ENCODE assay signal across 7 mouse cellular contexts in the genomic region with DNA sequence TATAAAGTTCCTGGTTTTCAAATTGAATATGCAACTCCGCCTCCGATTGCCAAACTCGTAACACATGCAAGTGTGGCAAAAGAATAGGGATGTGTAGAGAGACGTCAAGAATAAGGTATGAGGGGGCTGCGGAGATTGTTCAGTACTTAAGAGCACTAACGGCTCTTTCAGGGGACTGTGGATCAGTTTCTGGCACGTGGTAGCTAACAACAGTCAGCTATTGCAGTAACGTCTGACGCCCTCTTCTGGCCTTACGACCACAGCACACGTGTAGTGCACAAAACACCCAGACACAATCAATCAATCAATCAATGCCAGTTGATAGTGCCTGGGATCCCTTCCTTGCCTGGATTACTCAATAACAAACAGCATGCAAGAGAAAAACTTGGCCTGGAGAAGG. TPM values are rescaled to one million over a fixed set of nuclear protein-coding genes. Genes with fewer than 3 reads are reported as not detected.
DNase-seq lines count a peak whose midpoint lies in the region; ATAC-seq and TF ChIP-seq lines count a peak whose summit lies in the region.

No protein-coding gene starts in this region.

- peak overlapping the region; percentile 90 for H3K9ac ChIP-seq in MEL (ENCODE audit: control insufficient read depth, low read depth, low read length, poor library complexity, severe bottlenecking)
- H3K9ac ChIP-seq in forebrain, embryonic 13.5 days, result peak overlapping the region; percentile 70
- H3K9ac ChIP-seq in hindbrain, embryonic 13.5 days, result peak overlapping the region; percentile 92

- peak overlapping the region; percentile 68 for H3K4me2 ChIP-seq in forebrain, embryonic 13.5 days
- H3K4me2 ChIP-seq in hindbrain, embryonic 13.5 days, result peak overlapping the region; percentile 76

- 2% methylated on average over 11 of the region's 11 CpGs for WGBS in forebrain, embryonic 13.5 days
- WGBS in hindbrain, embryonic 13.5 days, result 2% methylated on average over 11 of the region's 11 CpGs

- peak in 1 of 2 experiments; percentile 51; a peak in 1 of 4 replicates for TF ChIP-seq POLR2A in MEL (IDR thresholded peaks at IDR 0.05; ENCODE audit: control insufficient read depth in 1 of 2, insufficient read depth in 1 of 2, low read depth in 1 of 2, low read length in 2 of 2, poor library complexity in 1 of 2)

- H3K79me2 ChIP-seq in MEL (ENCODE audit: control insufficient read depth, insufficient read depth, low read length, poor library complexity), result peaks cover 47% of the 10 kb centered on the region

- peak overlapping the region; percentile 69 to 79 for H3K4me3 ChIP-seq in MEL (ENCODE audit: control insufficient read depth in 1 of 2, insufficient read depth in 1 of 2, low read depth in 2 of 2, low read length in 2 of 2)
- H3K4me3 ChIP-seq in forebrain, embryonic 13.5 days, result peak overlapping the region; percentile 89
- H3K4me3 ChIP-seq in hindbrain, embryonic 13.5 days, result peak overlapping the region; percentile 99

- DNase-seq in MEL (ENCODE audit: low read depth, low spot score), result peak; percentile 94
- DNase-seq in c-Kit-positive CD71-negative TER-119-negative erythroid progenitor cells, embryonic 14.5 days (ENCODE audit: low read depth), result peak; percentile 64
- DNase-seq in layer of hippocampus, postnatal 25 days (ENCODE audit: extremely low spot score in 1 of 2, low spot score in 1 of 2), result peak; percentile 26 to 35
- DNase-seq in lung, postnatal 25 days (ENCODE audit: low spot score), result peak; percentile 45
- DNase-seq in right cerebral cortex, postnatal 10 days (ENCODE audit: low spot score in 2 of 2), result peak; percentile 69 to 75

- peaks cover 7 to 28% of the 10 kb centered on the region in 2 experiments; a peak in 3 of 4 replicates for H3K4me1 ChIP-seq in MEL (ENCODE audit: control insufficient read depth in 1 of 2, insufficient read depth in 2 of 2, low read length in 2 of 2)
- peaks cover 46% of the 10 kb centered on the region for H3K4me1 ChIP-seq in forebrain, embryonic 13.5 days
- H3K4me1 ChIP-seq in hindbrain, embryonic 13.5 days (replicated peaks), result peaks cover 43% of the 10 kb centered on the region

- H3K36me3 ChIP-seq in MEL (ENCODE audit: control insufficient read depth in 1 of 2, insufficient read depth in 2 of 2, low read length in 2 of 2), result peaks cover 9 to 27% of the 10 kb centered on the region in 2 experiments
- H3K36me3 ChIP-seq in forebrain, embryonic 13.5 days (ENCODE audit: poor library complexity, severe bottlenecking), result no peaks in the 10 kb centered on the region; the same call in 1 of the 2 replicates
- H3K36me3 ChIP-seq in hindbrain, embryonic 13.5 days, result no peaks in the 10 kb centered on the region

- TF ChIP-seq RAD21 in MEL (IDR thresholded peaks at IDR 0.05; ENCODE audit: low read depth, low read length), result peak; percentile 57

- peak in 1 of 2 experiments; percentile 36; a peak in 1 of 4 replicates for TF ChIP-seq EP300 in MEL (IDR thresholded peaks at IDR 0.05; ENCODE audit: low read depth in 1 of 2, low read length in 2 of 2)

- no peaks in the 10 kb centered on the region for H3K27me3 ChIP-seq in MEL (ENCODE audit: control insufficient read depth in 1 of 2, insufficient read depth in 2 of 2, low read length in 2 of 2)
- no peaks in the 10 kb centered on the region for H3K27me3 ChIP-seq in forebrain, embryonic 13.5 days
- no peaks in the 10 kb centered on the region for H3K27me3 ChIP-seq in hindbrain, embryonic 13.5 days

- ATAC-seq in forebrain, embryonic 13.5 days, result no peak
- no peak for ATAC-seq in hindbrain, embryonic 13.5 days (ENCODE audit: low FRiP score)

- no peaks in the 10 kb centered on the region for H3K9me3 ChIP-seq in MEL (replicated peaks; ENCODE audit: insufficient read depth, low read length)
- no peaks in the 10 kb centered on the region for H3K9me3 ChIP-seq in forebrain, embryonic 13.5 days (replicated peaks)
- no peaks in the 10 kb centered on the region for H3K9me3 ChIP-seq in hindbrain, embryonic 13.5 days

- peak; percentile 78 to 95 (median 89) for TF ChIP-seq CTCF in MEL (IDR thresholded peaks at IDR 0.05 in 2 of 3, conservative IDR thresholded peaks at IDR 0.05 in 1 of 3; ENCODE audit: control insufficient read depth in 1 of 3, insufficient read depth in 1 of 3, low read depth in 2 of 3, low read length in 3 of 3, poor library complexity in 1 of 3, severe bottlenecking in 1 of 3)

- H3K27ac ChIP-seq in MEL (ENCODE audit: control insufficient read depth, low read depth, low read length), result peak overlapping the region; percentile 93
- peak overlapping the region; percentile 86 for H3K27ac ChIP-seq in forebrain, embryonic 13.5 days
- H3K27ac ChIP-seq in hindbrain, embryonic 13.5 days, result peak overlapping the region; percentile 93

TF ChIP-seq in MEL, 35 proteins besides CTCF, POLR2A, EP300 and RAD21 (continues in another document):
- peak; percentile 82 for TF ChIP-seq MYB (IDR thresholded peaks at IDR 0.05; ENCODE audit: low read depth, low read length)
- peak; percentile 73 for TF ChIP-seq SMC3 (IDR thresholded peaks at IDR 0.05; ENCODE audit: low read depth, low read length)
- TF ChIP-seq POLR2AphosphoS2 (IDR thresholded peaks at IDR 0.05; ENCODE audit: low read length), result peak; percentile 69
- peak; percentile 24; the same call in 1 of the 2 replicates for TF ChIP-seq GATA1 (IDR thresholded peaks at IDR 0.05; ENCODE audit: low read depth, low read length)
- no peak for TF ChIP-seq CHD2 (IDR thresholded peaks at IDR 0.05; ENCODE audit: low read length)
- TF ChIP-seq TBP (IDR thresholded peaks at IDR 0.05; ENCODE audit: low read depth, low read length), result peak; percentile 81
- no peak for TF ChIP-seq NRF1 (IDR thresholded peaks at IDR 0.05; ENCODE audit: insufficient read depth, low read depth, low read length, poor library complexity, severe bottlenecking)
- no peak; the same call in 1 of the 2 replicates for TF ChIP-seq ELF1 (IDR thresholded peaks at IDR 0.05; ENCODE audit: low read depth, low read length)
- peak; percentile 87; the same call in 1 of the 2 replicates for TF ChIP-seq BHLHE40 (IDR thresholded peaks at IDR 0.05; ENCODE audit: borderline replicate concordance, low read depth, low read length)
- TF ChIP-seq HCFC1 (IDR thresholded peaks at IDR 0.05; ENCODE audit: low read depth, low read length), result peak; percentile 75
- peak; percentile 99 for TF ChIP-seq SIN3A (IDR thresholded peaks at IDR 0.05; ENCODE audit: low read length)
- peak; percentile 100 for TF ChIP-seq MXI1 (IDR thresholded peaks at IDR 0.05; ENCODE audit: low read depth, low read length)
- TF ChIP-seq MAZ (IDR thresholded peaks at IDR 0.05; ENCODE audit: low read depth, low read length), result peak; percentile 23; the same call in 1 of the 2 replicates
- TF ChIP-seq ZNF384 (IDR thresholded peaks at IDR 0.05; ENCODE audit: low read depth, low read length), result peak; percentile 70
- TF ChIP-seq ETS1 (IDR thresholded peaks at IDR 0.05; ENCODE audit: low read depth, low read length), result peak; percentile 62; the same call in 1 of the 2 replicates
- no peak for TF ChIP-seq POLR2AphosphoS5 (IDR thresholded peaks at IDR 0.05; ENCODE audit: borderline replicate concordance, low read depth, low read length)
- TF ChIP-seq GABPA (IDR thresholded peaks at IDR 0.05; ENCODE audit: low read depth, low read length), result no peak
- TF ChIP-seq TCF12 (IDR thresholded peaks at IDR 0.05; ENCODE audit: low read depth, low read length), result peak; percentile 26; the same call in 1 of the 2 replicates
- TF ChIP-seq MEF2A (IDR thresholded peaks at IDR 0.05; ENCODE audit: extremely low read depth, insufficient replicate concordance, low read depth, low read length, poor library complexity, severe bottlenecking), result no peak
- peak; percentile 26; the same call in 1 of the 2 replicates for TF ChIP-seq KAT2A (conservative IDR thresholded peaks at IDR 0.05; ENCODE audit: low read depth, low read length)
- peak; percentile 88 for TF ChIP-seq USF1 (IDR thresholded peaks at IDR 0.05; ENCODE audit: low read depth, low read length)
- TF ChIP-seq MAX (IDR thresholded peaks at IDR 0.05; ENCODE audit: low read length), result peak; percentile 100
- no peak for TF ChIP-seq ZKSCAN1 (IDR thresholded peaks at IDR 0.05; ENCODE audit: low read depth, low read length)
- TF ChIP-seq MAFK (IDR thresholded peaks at IDR 0.05; ENCODE audit: borderline replicate concordance, low read depth, low read length), result no peak; the same call in 1 of the 2 replicates

RNA-seq across cellular contexts. Expression of a gene that starts 0.4 kb away (rescaled TPM):
- 90.7 and 125 TPM in 2 replicates for total RNA-seq in MEL (2012; rRNA removed)
- polyA plus RNA-seq in MEL (2012; ENCODE audit: insufficient read depth in 1 of 2, insufficient read length in 2 of 2, low read depth in 1 of 2, low replicate concordance in 2 of 2, missing spikeins in 1 of 2), result 100 to 1,000 TPM in 1 of 2 experiments, not detected in 1; 117 TPM
- polyA plus RNA-seq in forebrain, embryonic 13.5 days (2015; fragmentation: Nextera tagmentation; extraction: Ambion mirVana), result 58.7 and 65.7 TPM in 2 replicates
- 54.9 and 55.3 TPM in 2 replicates for polyA plus RNA-seq in hindbrain, embryonic 13.5 days (2015; fragmentation: Nextera tagmentation; extraction: Ambion mirVana)
- 10 to 100 TPM; 24.9 to 29.7 TPM for total RNA-seq in layer of hippocampus, postnatal 25 days (2021)

RNA-seq across cellular contexts. Expression of a gene that starts 35.1 kb away (rescaled TPM):
- total RNA-seq in MEL (2012; rRNA removed), result 3.0 and 3.9 TPM in 2 replicates
- polyA plus RNA-seq in MEL (2012; ENCODE audit: insufficient read depth in 1 of 2, insufficient read length in 2 of 2, low read depth in 1 of 2, low replicate concordance in 2 of 2, missing spikeins in 1 of 2), result 10 to 100 TPM in 1 of 2 experiments, not detected in 1; 10.9 TPM
- polyA plus RNA-seq in forebrain, embryonic 13.5 days (2015; fragmentation: Nextera tagmentation; extraction: Ambion mirVana), result 27.3 and 33.7 TPM in 2 replicates
- polyA plus RNA-seq in hindbrain, embryonic 13.5 days (2015; fragmentation: Nextera tagmentation; extraction: Ambion mirVana), result 36.1 and 36.8 TPM in 2 replicates
- 10 to 100 TPM; 12.7 to 12.9 TPM for total RNA-seq in layer of hippocampus, postnatal 25 days (2021)

RNA-seq across cellular contexts. Expression of a gene that starts 49.0 kb away (rescaled TPM):
- total RNA-seq in MEL (2012; rRNA removed), result 67.8 and 81.5 TPM in 2 replicates
- 10 to 100 TPM; 49.5 to 94.7 TPM for polyA plus RNA-seq in MEL (2012; ENCODE audit: insufficient read depth in 1 of 2, insufficient read length in 2 of 2, low read depth in 1 of 2, low replicate concordance in 2 of 2, missing spikeins in 1 of 2)
- polyA plus RNA-seq in forebrain, embryonic 13.5 days (2015; fragmentation: Nextera tagmentation; extraction: Ambion mirVana), result 28.6 and 29.0 TPM in 2 replicates
- 30.7 and 33.3 TPM in 2 replicates for polyA plus RNA-seq in hindbrain, embryonic 13.5 days (2015; fragmentation: Nextera tagmentation; extraction: Ambion mirVana)
- 10 to 100 TPM; 27.6 to 31.5 TPM for total RNA-seq in layer of hippocampus, postnatal 25 days (2021)

RNA-seq across cellular contexts. Expression of a gene that starts 52.4 kb away (rescaled TPM):
- 69.2 and 73.2 TPM in 2 replicates for total RNA-seq in MEL (2012; rRNA removed)
- 100 to 1,000 TPM; 111 to 132 TPM for polyA plus RNA-seq in MEL (2012; ENCODE audit: insufficient read depth in 1 of 2, insufficient read length in 2 of 2, low read depth in 1 of 2, low replicate concordance in 2 of 2, missing spikeins in 1 of 2)
- 33.9 and 36.1 TPM in 2 replicates for polyA plus RNA-seq in forebrain, embryonic 13.5 days (2015; fragmentation: Nextera tagmentation; extraction: Ambion mirVana)
- polyA plus RNA-seq in hindbrain, embryonic 13.5 days (2015; fragmentation: Nextera tagmentation; extraction: Ambion mirVana), result 30.0 and 30.4 TPM in 2 replicates
- 10 to 100 TPM; 12.4 to 13.4 TPM for total RNA-seq in layer of hippocampus, postnatal 25 days (2021)

Comparison
In these comparisons a context has a peak if more than half of its experiments do, and no peak if none do; other contexts are left out.
1. DNase-seq: peak in every context shown above with its lines; median percentile 94 in MEL; 72 in right cerebral cortex, postnatal 10 days; 64 in c-Kit-positive CD71-negative TER-119-negative erythroid progenitor cells, embryonic 14.5 days; 45 in lung, postnatal 25 days; 30 in layer of hippocampus, postnatal 25 days.